Mouse (Mus musculus) kidney, adult 2 months (tissue): Measurements from ENCODE around the gene Rnh1.

Source experiments
- CTCF ChIP-seq: fragments of 200-500 bp; conservative IDR thresholded peaks from 2 replicates; pipeline ENCODE4 v1.5.1; 2011; ENCODE audit warnings: low read depth, mild to moderate bottlenecking, control low read depth, low read length, moderate library complexity, mixed read lengths; ENCODE audit not compliant: insufficient read depth, insufficient read length
- POLR2A ChIP-seq: fragments of 200-500 bp; IDR thresholded peaks from one replicate; pipeline ENCODE4 v1.6.1; 2011; ENCODE audit warnings: low read depth, low read length, control low read depth

GRCm38 (mm10) chr7:141210137-141210536 is 37.5 kb upstream of the Rnh1 start:
- TF ChIP-seq CTCF (no peak), POLR2A (no peak)
